Mouse (Mus musculus) heart, adult 2 months (tissue): ENCODE measurements at regions not wholly inside any gene's neighbourhood (a gene's known extent, or its start where the extent isn't known, plus 50 kb on each side); places are given as distances from the start of the nearest gene placed in this dataset.

Experiments used
- CTCF ChIP-seq: fragments of 200-600 bp; IDR thresholded peaks from 2 replicates; pipeline ENCODE4 v1.8.1; 2022; ENCODE audit warnings: antibody characterized with exemption, mild to moderate bottlenecking, moderate library complexity
- EP300 ChIP-seq: fragments of 200-500 bp; IDR thresholded peaks from 2 replicates; pipeline ENCODE4 v1.6.1; 2011; ENCODE audit warnings: low read depth, low read length, control low read depth; ENCODE audit not compliant: insufficient read depth
- POLR2A ChIP-seq: fragments of 200-500 bp; IDR thresholded peaks from 2 replicates; pipeline ENCODE4 v1.6.1; 2011; ENCODE audit warnings: mild to moderate bottlenecking, low read depth, low read length, control low read depth; ENCODE audit not compliant: insufficient read depth

- TF ChIP-seq CTCF (no peak), POLR2A (no peak), EP300 (no peak)
Observed at GRCm38 (mm10) chr3:83553858-83554257, 212.3 kb upstream of the Sfrp2 start.
